Comparison of ENCODE assay signal across 13 mouse cellular contexts in the genomic region with DNA sequence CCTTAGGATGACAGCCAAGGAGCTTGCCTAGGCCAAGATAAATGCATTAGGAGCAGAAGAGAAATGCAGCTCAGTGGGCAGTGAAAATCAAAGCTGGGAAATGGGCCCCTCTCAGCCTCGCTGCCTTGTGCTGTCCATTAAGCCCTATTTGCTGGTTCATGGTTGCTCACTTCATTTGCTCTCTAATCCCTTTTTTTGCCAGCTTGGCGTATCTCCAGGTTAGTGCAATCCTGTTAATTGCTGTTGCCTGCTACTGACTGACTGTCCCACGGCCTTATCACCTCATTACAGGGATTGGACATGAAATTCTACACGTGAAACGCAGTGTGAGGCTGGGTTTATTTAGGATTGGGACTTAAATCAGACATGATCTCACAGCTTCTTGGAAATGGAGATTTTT.
DNase-seq lines count a peak whose midpoint lies in the region; ATAC-seq and TF ChIP-seq lines count a peak whose summit lies in the region.
"Had no signal": no experiment of that assay in that cellular context is flagged by ENCODE, and none has a peak within 500 bp of the region (broad histone marks: within the 10 kb centered on the region; RNA-seq: fewer than 3 reads in every experiment).

No protein-coding gene starts in this region.

- DNase-seq in forebrain, postnatal 0 days: no peak
- DNase-seq in midbrain, embryonic 11.5 days (ENCODE audit: low spot score, missing footprints): peak; percentile 35
- DNase-seq in midbrain, embryonic 10.5 days (ENCODE audit: low spot score): no peak
- DNase-seq in lung, postnatal 14 days: peak; percentile 8
- no peak for DNase-seq in kidney, postnatal 10 days
- no peak for DNase-seq in B cell, adult 2 months
- DNase-seq: adrenal gland, postnatal 14 days; thymus, postnatal 4 days had no signal

- H3K4me1 ChIP-seq in forebrain, embryonic 12.5 days: 0 out of 2 replicates have a peak, but pooled peaks cover 2% of the 10 kb centered on the region
- H3K4me1 ChIP-seq in forebrain, postnatal 0 days (ENCODE audit: insufficient read depth): no peaks in the 10 kb centered on the region
- no peaks in the 10 kb centered on the region for H3K4me1 ChIP-seq in midbrain, embryonic 11.5 days (ENCODE audit: control insufficient read depth, insufficient read depth, low read length)
- H3K4me1 ChIP-seq in midbrain, embryonic 10.5 days: peaks cover 3% of the 10 kb centered on the region; the same call in 1 of the 2 replicates
- H3K4me1 ChIP-seq: intestine, embryonic 15.5 days had no signal

- no peak overlapping the region for H3K27ac ChIP-seq in forebrain, embryonic 12.5 days
- no peak overlapping the region for H3K27ac ChIP-seq in forebrain, postnatal 0 days (ENCODE audit: low read depth, low read length)
- H3K27ac ChIP-seq in midbrain, embryonic 11.5 days (ENCODE audit: low read depth, low read length): no peak overlapping the region
- H3K27ac ChIP-seq in midbrain, embryonic 10.5 days (replicated peaks): no peak overlapping the region
- H3K27ac ChIP-seq: intestine, embryonic 15.5 days; kidney, postnatal 0 days; lung, embryonic 15.5 days; stomach, postnatal 0 days had no signal

- H3K4me2 ChIP-seq in forebrain, embryonic 12.5 days: no peak overlapping the region
- no peak overlapping the region for H3K4me2 ChIP-seq in forebrain, postnatal 0 days (ENCODE audit: low read depth)
- no peak overlapping the region for H3K4me2 ChIP-seq in midbrain, embryonic 11.5 days
- H3K4me2 ChIP-seq: intestine, embryonic 15.5 days; lung, embryonic 15.5 days had no signal

- no peaks in the 10 kb centered on the region for H3K36me3 ChIP-seq in forebrain, embryonic 12.5 days (replicated peaks)
- no peaks in the 10 kb centered on the region for H3K36me3 ChIP-seq in forebrain, postnatal 0 days (ENCODE audit: insufficient read depth)
- no peaks in the 10 kb centered on the region for H3K36me3 ChIP-seq in midbrain, embryonic 11.5 days (ENCODE audit: control insufficient read depth, insufficient read depth, low read length)
- no peaks in the 10 kb centered on the region for H3K36me3 ChIP-seq in midbrain, embryonic 10.5 days
- H3K36me3 ChIP-seq: intestine, embryonic 15.5 days; lung, embryonic 15.5 days had no signal

- ATAC-seq in forebrain, embryonic 12.5 days (ENCODE audit: low FRiP score): peak; percentile 64; the same call in 1 of the 2 replicates
- no peak for ATAC-seq in forebrain, postnatal 0 days
- ATAC-seq in midbrain, embryonic 11.5 days (ENCODE audit: low FRiP score): no peak
- ATAC-seq: intestine, embryonic 15.5 days had no signal

- H3K4me3 ChIP-seq in forebrain, embryonic 12.5 days (replicated peaks): no peak overlapping the region
- no peak overlapping the region for H3K4me3 ChIP-seq in forebrain, postnatal 0 days (ENCODE audit: low read depth, low read length)
- H3K4me3 ChIP-seq in midbrain, embryonic 11.5 days (ENCODE audit: low read depth, low read length): no peak overlapping the region
- H3K4me3 ChIP-seq in midbrain, embryonic 10.5 days: no peak overlapping the region
- H3K4me3 ChIP-seq: intestine, embryonic 15.5 days; lung, embryonic 15.5 days had no signal

- no peaks in the 10 kb centered on the region for H3K9me3 ChIP-seq in forebrain, embryonic 12.5 days
- H3K9me3 ChIP-seq in forebrain, postnatal 0 days (ENCODE audit: low read length): no peaks in the 10 kb centered on the region
- H3K9me3 ChIP-seq in midbrain, embryonic 11.5 days (ENCODE audit: control insufficient read depth, low read length): no peaks in the 10 kb centered on the region
- H3K9me3 ChIP-seq in midbrain, embryonic 10.5 days (replicated peaks): no peaks in the 10 kb centered on the region
- H3K9me3 ChIP-seq: intestine, embryonic 15.5 days; lung, embryonic 15.5 days had no signal

- no peak for TF ChIP-seq CTCF in forebrain, postnatal 0 days (IDR thresholded peaks at IDR 0.05; ENCODE audit: low read depth)

- no peak overlapping the region for H3K9ac ChIP-seq in forebrain, embryonic 12.5 days
- H3K9ac ChIP-seq in forebrain, postnatal 0 days: no peak overlapping the region
- H3K9ac ChIP-seq in midbrain, embryonic 11.5 days (ENCODE audit: low read length): no peak overlapping the region
- H3K9ac ChIP-seq: intestine, embryonic 15.5 days; lung, embryonic 15.5 days had no signal

- H3K27me3 ChIP-seq in forebrain, embryonic 12.5 days: no peaks in the 10 kb centered on the region; the same call in 1 of the 2 replicates
- H3K27me3 ChIP-seq in forebrain, postnatal 0 days (ENCODE audit: insufficient read depth, low read length): no peaks in the 10 kb centered on the region
- H3K27me3 ChIP-seq in midbrain, embryonic 11.5 days (ENCODE audit: control insufficient read depth, insufficient read depth, low read length): no peaks in the 10 kb centered on the region
- no peaks in the 10 kb centered on the region for H3K27me3 ChIP-seq in midbrain, embryonic 10.5 days (ENCODE audit: low read depth, poor library complexity, severe bottlenecking)
- H3K27me3 ChIP-seq: intestine, embryonic 15.5 days; lung, embryonic 15.5 days had no signal

- WGBS in forebrain, embryonic 12.5 days: 40% methylated on average over 5 of the region's 5 CpGs
- 23% methylated on average over 5 of the region's 5 CpGs for WGBS in forebrain, postnatal 0 days
- 61% methylated on average over 5 of the region's 5 CpGs for WGBS in midbrain, embryonic 11.5 days
- WGBS in midbrain, embryonic 10.5 days: 76% methylated on average over 5 of the region's 5 CpGs

Comparison
In these comparisons a context has a peak if more than half of its experiments do, and no peak if none do; other contexts are left out.
1. DNase-seq: peak in midbrain, embryonic 11.5 days (single experiment) and lung, postnatal 14 days (single experiment); none in forebrain, postnatal 0 days (single experiment), midbrain, embryonic 10.5 days (single experiment), kidney, postnatal 10 days (single experiment) and B cell, adult 2 months (0 of 2).